Mouse (Mus musculus): ENCODE data around the gene Mn1. TPM values are rescaled to one million over a fixed set of nuclear protein-coding genes. Genes with fewer than 3 reads are reported as not detected.

The Mn1 gene
- total and polyA plus RNA-seq, 3 experiments: not detected

GRCm38 (mm10) chr5:111440264-111440663, 23.1 kb downstream of the Mn1 start:
- Histone ChIP-seq H3K27me3 (ENCODE audit: control insufficient read depth in 1 of 2, insufficient read depth in 2 of 2, low read length in 2 of 2) (no peaks in the 10 kb centered on the region), H3K9ac (ENCODE audit: control insufficient read depth, low read depth, low read length, poor library complexity, severe bottlenecking) (no peak overlapping the region), H3K9me3 (replicated peaks; ENCODE audit: insufficient read depth, low read length) (no peaks in the 10 kb centered on the region), H3K4me1 (ENCODE audit: control insufficient read depth in 1 of 2, insufficient read depth in 2 of 2, low read length in 2 of 2) (no peaks in the 10 kb centered on the region), H3K4me3 (ENCODE audit: control insufficient read depth in 1 of 2, insufficient read depth in 1 of 2, low read depth in 2 of 2, low read length in 2 of 2) (no peak overlapping the region), H3K36me3 (ENCODE audit: control insufficient read depth in 1 of 2, insufficient read depth in 2 of 2, low read length in 2 of 2) (no peaks in the 10 kb centered on the region), H3K27ac (ENCODE audit: control insufficient read depth, low read depth, low read length) (no peak overlapping the region), H3K79me2 (ENCODE audit: control insufficient read depth, insufficient read depth, low read length, poor library complexity) (no peaks in the 10 kb centered on the region)
- no peak for DNase-seq (ENCODE audit: low read depth, low spot score)
- TF ChIP-seq USF1 (IDR thresholded peaks at IDR 0.05; ENCODE audit: low read depth, low read length) (no peak), MAX (IDR thresholded peaks at IDR 0.05; ENCODE audit: low read length) (no peak)

GRCm38 (mm10) chr5:111442151-111442871, 25.1 kb downstream of the Mn1 start:
- DNase-seq (ENCODE audit: low read depth, low spot score): no peak
- Histone ChIP-seq H3K9ac (ENCODE audit: control insufficient read depth, low read depth, low read length, poor library complexity, severe bottlenecking) (no peak overlapping the region), H3K9me3 (replicated peaks; ENCODE audit: insufficient read depth, low read length) (no peaks in the 10 kb centered on the region), H3K27me3 (ENCODE audit: control insufficient read depth in 1 of 2, insufficient read depth in 2 of 2, low read length in 2 of 2) (no peaks in the 10 kb centered on the region), H3K27ac (ENCODE audit: control insufficient read depth, low read depth, low read length) (no peak overlapping the region), H3K4me3 (ENCODE audit: control insufficient read depth in 1 of 2, insufficient read depth in 1 of 2, low read depth in 2 of 2, low read length in 2 of 2) (no peak overlapping the region), H3K4me1 (ENCODE audit: control insufficient read depth in 1 of 2, insufficient read depth in 2 of 2, low read length in 2 of 2) (no peaks in the 10 kb centered on the region), H3K36me3 (ENCODE audit: control insufficient read depth in 1 of 2, insufficient read depth in 2 of 2, low read length in 2 of 2) (no peaks in the 10 kb centered on the region), H3K79me2 (ENCODE audit: control insufficient read depth, insufficient read depth, low read length, poor library complexity) (no peaks in the 10 kb centered on the region)
- TF ChIP-seq ETS1 (IDR thresholded peaks at IDR 0.05; ENCODE audit: low read depth, low read length) (no peak), MAZ (IDR thresholded peaks at IDR 0.05; ENCODE audit: low read depth, low read length) (no peak), POLR2AphosphoS5 (IDR thresholded peaks at IDR 0.05; ENCODE audit: borderline replicate concordance, low read depth, low read length) (no peak), CHD1 (IDR thresholded peaks at IDR 0.05; ENCODE audit: low read depth, low read length) (no peak), ELF1 (IDR thresholded peaks at IDR 0.05; ENCODE audit: low read depth, low read length) (no peak), SIN3A (IDR thresholded peaks at IDR 0.05; ENCODE audit: low read length) (no peak)

- TF ChIP-seq BHLHE40 (IDR thresholded peaks at IDR 0.05; ENCODE audit: borderline replicate concordance, low read depth, low read length) (no peak), E2F4 (IDR thresholded peaks at IDR 0.05; ENCODE audit: borderline replicate concordance, low read depth, low read length) (no peak), ZKSCAN1 (IDR thresholded peaks at IDR 0.05; ENCODE audit: low read depth, low read length) (no peak), MXI1 (IDR thresholded peaks at IDR 0.05; ENCODE audit: low read depth, low read length) (no peak), MEF2A (IDR thresholded peaks at IDR 0.05; ENCODE audit: extremely low read depth, insufficient replicate concordance, low read depth, low read length, poor library complexity, severe bottlenecking) (no peak), ZNF384 (IDR thresholded peaks at IDR 0.05; ENCODE audit: low read depth, low read length) (no peak), RAD21 (IDR thresholded peaks at IDR 0.05; ENCODE audit: low read depth, low read length) (no peak), MAX (IDR thresholded peaks at IDR 0.05; ENCODE audit: low read length) (no peak), ZMIZ1 (IDR thresholded peaks at IDR 0.05; ENCODE audit: low read depth, low read length) (no peak), MAZ (IDR thresholded peaks at IDR 0.05; ENCODE audit: low read depth, low read length) (no peak), POLR2AphosphoS5 (IDR thresholded peaks at IDR 0.05; ENCODE audit: borderline replicate concordance, low read depth, low read length) (no peak), GATA1 (IDR thresholded peaks at IDR 0.05; ENCODE audit: low read depth, low read length) (no peak), CHD2 (IDR thresholded peaks at IDR 0.05; ENCODE audit: low read length) (no peak), ELF1 (IDR thresholded peaks at IDR 0.05; ENCODE audit: low read depth, low read length) (no peak)
- Histone ChIP-seq H3K4me1 (ENCODE audit: control insufficient read depth in 1 of 2, insufficient read depth in 2 of 2, low read length in 2 of 2) (no peaks in the 10 kb centered on the region), H3K27me3 (ENCODE audit: control insufficient read depth in 1 of 2, insufficient read depth in 2 of 2, low read length in 2 of 2) (no peaks in the 10 kb centered on the region), H3K9me3 (replicated peaks; ENCODE audit: insufficient read depth, low read length) (no peaks in the 10 kb centered on the region), H3K4me3 (ENCODE audit: control insufficient read depth in 1 of 2, insufficient read depth in 1 of 2, low read depth in 2 of 2, low read length in 2 of 2) (no peak overlapping the region), H3K79me2 (ENCODE audit: control insufficient read depth, insufficient read depth, low read length, poor library complexity) (no peaks in the 10 kb centered on the region), H3K36me3 (ENCODE audit: control insufficient read depth in 1 of 2, insufficient read depth in 2 of 2, low read length in 2 of 2) (no peaks in the 10 kb centered on the region), H3K27ac (ENCODE audit: control insufficient read depth, low read depth, low read length) (no peak overlapping the region), H3K9ac (ENCODE audit: control insufficient read depth, low read depth, low read length, poor library complexity, severe bottlenecking) (no peak overlapping the region)
- DNase-seq (ENCODE audit: low read depth, low spot score): no peak
Observed at GRCm38 (mm10) chr5:111443636-111444035, 26.5 kb downstream of the Mn1 start.

Data from MEL (cell line).